Mouse (Mus musculus): ENCODE data around the gene Pkp4. TPM values are rescaled to one million over a fixed set of nuclear protein-coding genes. Genes with fewer than 3 reads are reported as not detected.

Gene Pkp4
- polyA plus RNA-seq, 1 experiment: 58.0 TPM

- DNase-seq (ENCODE audit: low read depth): no peak
- no peak for TF ChIP-seq CTCF (IDR thresholded peaks at IDR 0.05; ENCODE audit: borderline replicate concordance, extremely low read depth, insufficient read depth, insufficient read length)
- TF ChIP-seq POLR2A (IDR thresholded peaks at IDR 0.05; ENCODE audit: borderline replicate concordance, extremely low read depth, insufficient read depth, insufficient read length, poor library complexity, severe bottlenecking): no peak
Observed at GRCm38 (mm10) chr2:59344699-59345098, 184.0 kb downstream of the Pkp4 start.

GRCm38 (mm10) chr2:59345141-59345839, 184.6 kb downstream of the Pkp4 start:
- TF ChIP-seq CTCF (IDR thresholded peaks at IDR 0.05; ENCODE audit: borderline replicate concordance, extremely low read depth, insufficient read depth, insufficient read length) (no peak), POLR2A (IDR thresholded peaks at IDR 0.05; ENCODE audit: borderline replicate concordance, extremely low read depth, insufficient read depth, insufficient read length, poor library complexity, severe bottlenecking) (no peak)
- peak; percentile 31 for DNase-seq (ENCODE audit: low read depth)

GRCm38 (mm10) chr2:59346443-59346842, 185.8 kb downstream of the Pkp4 start:
- peak; percentile 47 for DNase-seq (ENCODE audit: low read depth)
- TF ChIP-seq POLR2A (IDR thresholded peaks at IDR 0.05; ENCODE audit: borderline replicate concordance, extremely low read depth, insufficient read depth, insufficient read length, poor library complexity, severe bottlenecking) (no peak), CTCF (IDR thresholded peaks at IDR 0.05; ENCODE audit: borderline replicate concordance, extremely low read depth, insufficient read depth, insufficient read length) (no peak)

- no peak for DNase-seq (ENCODE audit: low read depth)
- no peak for TF ChIP-seq POLR2A (IDR thresholded peaks at IDR 0.05; ENCODE audit: borderline replicate concordance, extremely low read depth, insufficient read depth, insufficient read length, poor library complexity, severe bottlenecking)
- no peak for TF ChIP-seq CTCF (IDR thresholded peaks at IDR 0.05; ENCODE audit: borderline replicate concordance, extremely low read depth, insufficient read depth, insufficient read length)
Observed at GRCm38 (mm10) chr2:59348585-59348984, 187.9 kb downstream of the Pkp4 start.

- DNase-seq (ENCODE audit: low read depth): no peak
- TF ChIP-seq CTCF (IDR thresholded peaks at IDR 0.05; ENCODE audit: borderline replicate concordance, extremely low read depth, insufficient read depth, insufficient read length) (no peak), POLR2A (IDR thresholded peaks at IDR 0.05; ENCODE audit: borderline replicate concordance, extremely low read depth, insufficient read depth, insufficient read length, poor library complexity, severe bottlenecking) (no peak)
Observed at GRCm38 (mm10) chr2:59350094-59350493, 189.4 kb downstream of the Pkp4 start.

DNA sequence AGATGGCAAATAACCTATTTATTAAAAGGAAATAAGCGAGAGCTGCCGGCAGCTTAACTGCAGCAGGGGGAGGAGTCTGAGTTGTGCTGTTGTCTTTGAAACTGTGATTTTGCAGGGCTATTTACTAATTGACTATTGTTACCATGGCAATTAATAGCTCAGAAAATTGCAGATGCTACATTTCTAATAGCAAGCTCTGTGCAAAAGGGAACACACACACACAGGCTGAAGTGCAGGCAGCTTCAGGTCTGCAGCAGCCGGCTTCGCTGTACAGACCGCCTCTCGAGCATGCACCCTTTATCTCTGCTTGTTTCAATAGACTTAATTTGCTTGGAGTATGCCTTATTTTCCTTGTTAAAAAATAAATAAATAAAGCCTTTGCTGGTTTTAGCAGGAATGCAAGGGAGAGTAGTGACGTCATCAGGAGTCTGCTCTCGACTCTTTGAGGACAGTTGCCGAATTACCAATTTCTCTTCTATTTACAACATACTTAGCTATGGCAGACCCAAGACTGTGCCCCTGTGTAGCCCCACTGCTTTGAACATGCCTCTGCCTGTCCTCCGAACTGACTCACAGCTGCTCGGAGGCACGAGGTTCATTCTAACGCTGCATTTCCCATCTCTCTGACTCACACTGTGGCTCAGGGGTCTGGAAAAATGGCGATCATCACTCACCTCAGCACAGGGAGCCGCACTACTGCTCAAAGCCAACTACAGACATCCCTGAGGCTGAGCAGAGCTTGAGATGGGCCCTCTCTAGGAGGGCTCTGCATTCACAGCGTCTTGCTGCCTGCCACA, 190.9 kb downstream of the Pkp4 start:
- DNase-seq (ENCODE audit: low read depth): peak; percentile 87
- no peak for TF ChIP-seq POLR2A (IDR thresholded peaks at IDR 0.05; ENCODE audit: borderline replicate concordance, extremely low read depth, insufficient read depth, insufficient read length, poor library complexity, severe bottlenecking)

GRCm38 (mm10) chr2:59353821-59354220, 193.2 kb downstream of the Pkp4 start:
- peak; percentile 35 for DNase-seq (ENCODE audit: low read depth)
- TF ChIP-seq POLR2A (IDR thresholded peaks at IDR 0.05; ENCODE audit: borderline replicate concordance, extremely low read depth, insufficient read depth, insufficient read length, poor library complexity, severe bottlenecking): no peak
- no peak for TF ChIP-seq CTCF (IDR thresholded peaks at IDR 0.05; ENCODE audit: borderline replicate concordance, extremely low read depth, insufficient read depth, insufficient read length)

- no peak for DNase-seq (ENCODE audit: low read depth)
- TF ChIP-seq POLR2A (IDR thresholded peaks at IDR 0.05; ENCODE audit: borderline replicate concordance, extremely low read depth, insufficient read depth, insufficient read length, poor library complexity, severe bottlenecking) (no peak), CTCF (IDR thresholded peaks at IDR 0.05; ENCODE audit: borderline replicate concordance, extremely low read depth, insufficient read depth, insufficient read length) (no peak)
Observed at GRCm38 (mm10) chr2:59355531-59356289, 195.1 kb downstream of the Pkp4 start.

DNA sequence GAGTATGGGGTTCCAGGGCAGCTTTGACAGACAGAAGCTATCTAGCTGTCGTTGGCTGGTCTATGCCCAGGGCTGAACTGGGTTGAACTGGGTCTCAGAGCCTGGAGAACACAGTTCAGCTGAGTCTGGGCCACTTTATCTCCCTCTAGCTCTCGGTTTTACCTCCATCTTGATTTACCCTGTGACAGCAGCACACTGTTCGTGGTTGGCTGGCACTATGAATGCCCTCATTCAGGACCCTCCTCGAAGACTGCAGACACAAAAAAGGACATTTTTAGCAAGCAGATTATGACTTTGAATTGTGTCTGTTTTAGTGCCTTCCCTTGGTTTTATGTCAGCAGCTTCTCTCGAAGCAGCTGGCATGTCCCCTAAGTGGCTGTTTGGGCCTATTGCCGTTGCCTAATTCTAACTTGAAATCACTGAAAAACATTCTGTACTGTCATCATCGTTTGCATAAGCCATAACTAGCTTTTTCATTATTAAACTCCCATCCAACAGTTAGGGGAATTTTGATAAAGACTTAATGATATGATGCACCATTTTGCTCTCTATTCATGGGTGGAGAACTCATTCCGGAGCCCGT, 199.2 kb downstream of the Pkp4 start:
- DNase-seq (ENCODE audit: low read depth): peak; percentile 35
- TF ChIP-seq CTCF (IDR thresholded peaks at IDR 0.05; ENCODE audit: borderline replicate concordance, extremely low read depth, insufficient read depth, insufficient read length) (no peak), POLR2A (IDR thresholded peaks at IDR 0.05; ENCODE audit: borderline replicate concordance, extremely low read depth, insufficient read depth, insufficient read length, poor library complexity, severe bottlenecking) (no peak)

GRCm38 (mm10) chr2:59361350-59361780, 200.7 kb downstream of the Pkp4 start:
- peak; percentile 50 for DNase-seq (ENCODE audit: low read depth)
- TF ChIP-seq POLR2A (IDR thresholded peaks at IDR 0.05; ENCODE audit: borderline replicate concordance, extremely low read depth, insufficient read depth, insufficient read length, poor library complexity, severe bottlenecking): no peak
- TF ChIP-seq CTCF (IDR thresholded peaks at IDR 0.05; ENCODE audit: borderline replicate concordance, extremely low read depth, insufficient read depth, insufficient read length): no peak
